Mouse (Mus musculus): ENCODE measurements around the gene Gm20388.

The Gm20388 gene

DNA sequence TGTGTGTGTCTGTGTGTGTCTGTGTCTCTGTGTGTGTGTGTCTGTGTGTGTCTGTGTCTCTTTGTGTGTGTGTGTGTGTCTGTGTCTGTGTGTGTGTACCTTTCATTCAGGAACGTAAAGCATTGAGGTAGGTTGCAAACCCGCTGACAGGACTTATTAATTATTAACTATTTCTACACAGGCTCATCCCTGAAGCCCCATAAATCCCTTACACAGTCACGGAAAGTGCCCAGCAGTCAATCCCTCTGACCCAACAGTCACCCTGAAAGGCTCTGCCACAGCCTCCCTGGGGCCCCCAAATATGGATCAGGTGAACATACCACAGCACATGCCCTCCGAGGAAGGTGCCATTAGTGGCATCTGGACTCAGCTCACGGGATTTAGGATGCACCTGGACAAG, 3849.9 kb downstream of the Gm20388 start:
- in situ Hi-C loops (cut with MboI, MseI), result no loop called here

GRCm38 (mm10) chr8:123761266-123761882, 3850.7 kb downstream of the Gm20388 start:
- in situ Hi-C loops (cut with MboI, MseI), result no loop called here

- in situ Hi-C loops (cut with MboI, MseI), result no loop called here
Observed at GRCm38 (mm10) chr8:123761883-123762270, 3851.2 kb downstream of the Gm20388 start.

- in situ Hi-C loops (cut with MboI, MseI), result no loop called here
Observed at GRCm38 (mm10) chr8:123763355-123763754, 3852.7 kb downstream of the Gm20388 start.

- in situ Hi-C loops (cut with MboI, MseI), result no loop called here
Observed at GRCm38 (mm10) chr8:123764671-123765070, 3854.0 kb downstream of the Gm20388 start.

DNA sequence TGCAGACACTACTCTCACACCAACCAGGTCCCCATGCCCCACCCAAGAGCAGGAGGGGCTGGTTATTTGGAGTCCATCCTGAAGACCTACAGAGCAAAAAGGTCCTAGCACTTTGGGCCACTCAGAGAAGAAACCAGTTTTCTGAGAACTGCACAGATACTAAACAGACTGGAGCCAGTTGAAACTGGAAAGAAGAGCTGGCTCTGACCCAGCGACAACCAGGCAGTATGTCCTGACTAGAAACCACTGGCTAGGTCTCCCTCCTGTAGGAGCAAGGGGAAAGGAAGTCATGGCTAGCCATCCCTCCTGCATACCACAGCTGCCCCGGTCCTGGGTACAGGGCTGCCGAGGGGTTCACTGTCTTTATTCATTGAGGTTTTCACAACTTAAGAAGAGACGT, 3855.9 kb downstream of the Gm20388 start:
- in situ Hi-C loops (cut with MboI, MseI), result no loop called here

GRCm38 (mm10) chr8:123767874-123768273, 3857.2 kb downstream of the Gm20388 start:
- in situ Hi-C loops (cut with MboI, MseI), result no loop called here

- in situ Hi-C loops (cut with MboI, MseI), result no loop called here
Observed at GRCm38 (mm10) chr8:123768492-123769356, 3858.1 kb downstream of the Gm20388 start.

GRCm38 (mm10) chr8:123773468-123773867, 3862.8 kb downstream of the Gm20388 start:
- in situ Hi-C loops (cut with MboI, MseI), result loop anchor here (5.0 kb wide), 1 partner anchor 99 kb away; no protein-coding TSS in a partner anchor

DNA sequence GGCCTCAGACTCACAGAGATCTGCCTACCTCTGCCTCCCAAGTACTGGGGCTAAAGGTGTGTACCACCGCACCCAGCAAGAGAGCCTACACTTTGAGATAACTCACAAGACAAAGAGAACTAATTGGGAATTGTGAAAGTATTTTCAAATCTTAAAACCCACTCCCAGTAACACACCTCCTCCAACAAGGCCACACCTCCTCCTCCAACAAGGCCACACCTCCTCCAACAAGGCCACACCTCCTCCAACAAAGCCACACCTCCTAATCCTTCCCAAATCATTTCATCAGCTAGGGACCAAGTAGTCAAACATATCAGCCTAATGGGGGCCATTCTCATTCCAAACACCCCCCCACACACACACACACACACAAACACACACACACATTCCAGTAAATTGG, 3863.8 kb downstream of the Gm20388 start:
- in situ Hi-C loops (cut with MboI, MseI), result loop anchor here (5.0 kb wide), 1 partner anchor 98 kb away; no protein-coding TSS in a partner anchor

DNA sequence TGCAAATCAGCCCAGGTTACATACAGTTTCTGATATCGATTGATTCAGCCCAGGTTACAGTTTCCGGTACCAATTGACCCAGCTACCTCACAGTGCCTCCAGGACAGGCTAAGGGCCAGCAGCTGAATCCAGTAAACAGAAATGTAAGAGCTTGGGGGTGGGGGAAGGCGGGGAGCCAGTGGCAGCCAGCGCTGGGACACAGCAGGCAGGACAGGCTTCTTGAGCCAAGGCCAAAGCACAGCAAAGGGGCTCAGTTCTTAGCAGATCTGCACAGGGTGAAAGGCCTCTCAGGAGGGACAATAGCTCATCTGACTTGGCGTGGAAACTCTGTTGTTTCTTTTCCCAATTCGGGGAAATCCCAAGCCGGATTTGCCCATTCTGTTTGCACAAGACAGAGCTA, 3866.7 kb downstream of the Gm20388 start:
- in situ Hi-C loops (cut with MboI, MseI), result no loop called here

DNA sequence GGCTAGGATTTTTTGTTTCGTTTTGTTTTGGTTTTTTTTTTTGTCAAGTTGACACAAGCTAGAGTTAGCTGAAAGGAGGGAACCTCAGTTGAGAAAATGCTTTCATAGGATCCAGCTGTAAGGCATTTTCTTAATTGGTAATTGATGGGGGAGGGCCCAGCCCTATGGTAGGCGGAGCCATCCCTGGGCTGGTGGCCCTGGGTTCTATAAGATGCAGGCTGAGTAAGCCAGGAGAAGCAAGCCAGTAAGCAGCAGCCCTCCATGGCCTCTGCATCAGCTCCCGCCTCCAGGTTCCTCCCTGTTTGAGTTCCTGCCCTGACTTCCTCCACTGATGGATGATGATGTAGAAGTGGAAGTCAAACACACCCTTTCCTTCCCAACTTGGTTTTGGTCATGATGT, 3869.8 kb downstream of the Gm20388 start:
- in situ Hi-C loops (cut with MboI, MseI), result no loop called here

- in situ Hi-C loops (cut with MboI, MseI), result no loop called here
Observed at GRCm38 (mm10) chr8:123781256-123781655, 3870.6 kb downstream of the Gm20388 start.

- in situ Hi-C loops (cut with MboI, MseI), result no loop called here
Observed at GRCm38 (mm10) chr8:123783525-123784249, 3873.0 kb downstream of the Gm20388 start.

DNA sequence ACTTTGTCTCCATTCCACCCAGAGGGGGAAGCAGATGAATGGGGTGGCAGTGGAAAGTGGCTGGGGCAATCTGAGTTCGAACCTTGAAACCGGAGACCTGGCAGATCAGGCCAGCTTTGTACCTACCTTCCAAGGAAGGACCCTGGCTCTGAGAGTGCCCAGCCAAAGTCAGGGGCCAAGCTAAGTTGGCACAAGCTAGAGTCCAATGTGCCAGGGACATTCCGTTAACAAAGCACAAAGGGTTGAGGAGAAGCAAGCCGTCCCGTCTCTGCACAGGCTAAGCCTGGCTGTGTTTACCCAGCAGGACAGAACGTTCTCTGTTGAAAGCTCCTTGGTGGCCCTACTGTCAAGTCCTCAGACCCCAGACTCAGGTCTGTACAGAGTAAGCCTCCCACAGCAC, 3875.5 kb downstream of the Gm20388 start:
- in situ Hi-C loops (cut with MboI, MseI), result no loop called here

GRCm38 (mm10) chr8:123786644-123787043, 3876.0 kb downstream of the Gm20388 start:
- in situ Hi-C loops (cut with MboI, MseI), result no loop called here

GRCm38 (mm10) chr8:123787254-123787897, 3876.7 kb downstream of the Gm20388 start:
- in situ Hi-C loops (cut with MboI, MseI), result no loop called here

DNA sequence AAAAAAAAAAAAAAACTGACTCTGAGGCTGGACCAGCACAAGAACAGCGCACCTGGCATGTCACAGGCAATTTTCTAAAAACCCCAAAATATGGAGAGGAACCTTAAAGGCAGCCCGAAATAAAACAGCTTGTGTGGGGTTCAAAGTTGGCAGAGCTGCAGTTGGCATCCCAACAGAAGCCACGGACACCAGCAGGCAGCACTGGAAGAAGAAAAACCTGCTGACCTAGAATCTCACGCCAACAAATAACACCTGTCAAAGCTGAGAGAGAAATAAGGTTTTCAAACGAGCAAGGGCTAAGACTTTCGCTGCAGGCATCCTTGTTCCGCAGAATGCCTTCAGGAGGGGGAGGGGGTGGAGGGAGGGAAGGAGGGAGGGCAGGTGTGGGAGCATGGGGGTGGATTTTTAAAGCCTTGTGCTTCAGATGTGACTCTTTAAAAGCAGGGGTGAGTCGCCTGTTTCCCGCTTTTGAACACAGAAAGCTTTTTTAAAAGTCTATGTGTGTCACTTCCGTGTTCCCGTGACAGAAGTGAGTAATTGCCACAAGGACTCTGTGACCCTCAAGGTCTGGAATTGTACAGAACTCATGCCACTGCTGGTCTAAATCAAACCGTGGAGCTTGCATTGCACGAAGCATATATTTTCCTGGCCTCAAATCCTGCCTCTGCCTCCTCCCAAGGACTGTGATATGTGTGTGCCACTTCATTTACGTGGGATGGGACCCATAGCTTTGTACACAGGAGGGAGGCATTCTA, 3878.0 kb downstream of the Gm20388 start:
- in situ Hi-C loops (cut with MboI, MseI), result no loop called here

- in situ Hi-C loops (cut with MboI, MseI), result no loop called here
Observed at GRCm38 (mm10) chr8:123789461-123789860, 3878.8 kb downstream of the Gm20388 start.

GRCm38 (mm10) chr8:123789970-123790369, 3879.3 kb downstream of the Gm20388 start:
- in situ Hi-C loops (cut with MboI, MseI), result no loop called here

Measured in T-helper 1 cell (primary cell).